Mouse (Mus musculus) B cell, adult 2 months (primary cell): Measurements from ENCODE around the gene Tmem72.

ENCODE experiments used
- DNase-seq, 2 experiments: peaks; one replicate each; pipeline ENCODE4 v3.0.0; 2022

The Tmem72 gene

DNA sequence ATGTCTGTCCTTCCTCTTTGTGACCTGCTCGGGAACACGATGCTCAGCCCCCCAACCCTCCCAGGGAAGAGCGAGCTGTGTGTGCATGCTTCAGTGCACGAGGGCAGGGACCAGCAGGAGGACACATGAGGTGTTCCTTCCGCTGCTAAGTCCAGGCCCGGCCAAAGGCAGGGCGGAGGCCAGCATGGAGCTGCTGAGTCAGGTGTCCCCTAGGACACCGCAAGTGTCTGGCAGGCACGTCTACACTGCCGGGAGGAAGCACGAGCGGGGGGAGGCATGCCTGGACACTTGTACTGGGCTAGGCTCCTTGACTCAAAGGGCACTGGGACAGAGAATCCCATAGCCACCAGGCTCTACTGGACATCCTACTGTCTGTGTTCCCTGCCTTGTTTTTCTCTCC is 69.0 kb downstream of the Tmem72 start:
- no peak for DNase-seq

DNA sequence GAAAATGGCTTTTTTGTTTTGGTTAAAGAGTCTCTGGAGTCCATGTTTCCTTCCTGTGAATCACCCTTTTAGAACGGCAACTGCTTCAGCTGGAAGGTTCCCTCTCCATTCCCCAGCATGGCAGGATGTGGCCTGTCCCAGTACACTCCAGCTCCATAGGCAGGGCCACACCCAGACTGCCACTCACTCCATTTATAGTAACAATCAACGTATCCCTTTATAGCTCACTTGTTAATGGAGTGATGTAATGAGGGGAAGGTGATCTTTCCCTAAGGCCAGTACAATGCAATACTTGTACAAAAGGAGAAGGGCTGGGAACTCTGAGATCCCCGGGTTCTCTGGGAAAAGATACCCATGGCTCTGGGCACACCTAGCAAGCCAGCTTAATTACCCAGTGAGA is 72.4 kb downstream of the Tmem72 start:
- no peak for DNase-seq

DNA sequence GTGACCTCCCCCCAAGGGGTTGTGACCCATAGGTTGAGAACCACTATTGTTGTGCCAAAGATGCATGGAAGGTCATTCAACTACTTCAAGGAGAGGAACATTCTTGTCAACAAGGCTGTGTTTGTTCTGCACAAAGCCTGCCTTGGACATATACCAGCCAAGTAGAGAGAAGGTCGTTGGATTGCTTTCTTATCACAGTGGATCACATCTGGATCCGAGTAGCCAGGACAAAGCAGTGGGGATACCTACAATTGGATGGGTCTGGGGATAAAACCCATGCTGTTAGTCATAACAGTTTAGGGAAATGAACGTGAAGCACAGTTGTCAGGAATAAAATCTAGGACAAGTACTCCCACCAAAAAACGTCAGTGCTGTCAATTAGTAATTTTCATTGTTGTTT is 72.8 kb downstream of the Tmem72 start:
- DNase-seq: no peak

DNA sequence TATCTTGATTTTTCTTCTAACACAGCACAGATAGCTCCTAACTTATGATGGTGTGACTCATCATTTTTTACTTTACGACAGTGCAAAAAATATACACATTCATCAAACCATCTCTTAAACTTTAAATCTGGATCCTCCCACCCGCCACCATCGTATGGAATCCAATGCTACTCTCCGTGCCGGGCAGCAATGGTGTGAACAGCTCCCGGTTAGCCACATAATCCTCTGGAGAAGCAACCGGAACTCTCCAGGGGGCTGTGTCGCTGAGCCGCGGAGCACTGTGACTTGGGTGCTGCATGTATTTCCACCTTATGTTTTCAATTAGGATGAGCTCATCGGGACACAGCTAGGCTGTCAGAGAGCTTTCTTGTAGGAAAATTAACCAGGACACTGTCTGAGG is 73.8 kb downstream of the Tmem72 start:
- DNase-seq: no peak

DNA sequence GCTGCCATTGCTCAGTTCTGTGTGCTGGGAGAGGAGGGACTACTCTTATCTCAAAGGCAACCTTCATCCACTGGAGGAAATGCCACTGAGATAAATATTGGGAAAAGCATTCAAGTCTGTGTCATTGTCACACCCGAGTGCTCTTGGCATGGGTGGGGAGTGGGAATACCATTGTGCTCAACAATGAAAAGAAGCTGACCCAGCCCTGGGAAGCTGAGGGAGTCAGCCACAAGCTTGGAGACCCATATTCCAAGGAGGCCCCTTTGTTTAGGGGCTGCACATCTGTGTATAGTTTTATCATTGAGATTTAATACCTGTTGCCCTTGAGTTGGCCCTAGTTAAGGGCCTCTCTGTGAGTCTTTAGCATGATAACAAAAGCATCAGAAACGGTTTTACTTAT is 77.0 kb downstream of the Tmem72 start:
- no peak for DNase-seq

DNA sequence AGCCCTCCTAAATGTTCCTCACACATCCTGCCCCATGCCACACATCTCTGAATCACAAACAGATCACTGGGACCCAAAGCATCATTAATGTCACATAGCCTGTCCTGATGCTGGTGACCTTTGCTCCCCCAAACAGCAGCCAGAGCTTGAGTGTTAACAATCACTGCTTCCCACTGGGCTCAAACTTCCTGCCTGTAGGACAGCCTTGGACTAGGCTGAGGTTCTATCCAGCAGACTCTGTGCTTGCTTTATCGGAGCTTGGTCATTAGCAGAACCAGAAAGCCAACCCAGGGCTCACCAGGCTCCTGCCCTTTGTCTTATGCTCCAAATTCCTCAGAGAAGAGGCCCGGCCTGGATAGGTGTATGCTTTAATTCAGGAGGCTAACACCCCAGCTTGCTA is 77.8 kb downstream of the Tmem72 start:
- DNase-seq: no peak

DNA sequence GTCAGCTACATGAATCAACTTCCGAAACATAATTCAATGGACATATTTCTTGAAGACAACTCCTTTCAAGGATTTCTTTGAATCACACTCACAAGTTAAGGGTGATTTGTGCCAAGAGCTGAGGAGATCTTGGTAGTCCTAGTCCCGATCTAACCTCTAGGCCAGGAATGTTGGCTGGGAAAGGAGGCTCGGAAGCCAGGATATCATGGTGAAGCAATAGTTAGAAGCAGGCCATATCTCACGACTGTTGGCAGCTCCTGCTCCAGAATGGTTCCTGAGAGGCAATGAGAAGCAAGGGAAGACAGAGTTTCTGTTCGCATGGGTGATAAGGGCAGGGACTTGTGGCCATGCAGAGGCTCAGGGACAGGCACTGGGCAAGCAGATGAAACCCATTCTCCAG is 79.2 kb downstream of the Tmem72 start:
- no peak for DNase-seq

DNA sequence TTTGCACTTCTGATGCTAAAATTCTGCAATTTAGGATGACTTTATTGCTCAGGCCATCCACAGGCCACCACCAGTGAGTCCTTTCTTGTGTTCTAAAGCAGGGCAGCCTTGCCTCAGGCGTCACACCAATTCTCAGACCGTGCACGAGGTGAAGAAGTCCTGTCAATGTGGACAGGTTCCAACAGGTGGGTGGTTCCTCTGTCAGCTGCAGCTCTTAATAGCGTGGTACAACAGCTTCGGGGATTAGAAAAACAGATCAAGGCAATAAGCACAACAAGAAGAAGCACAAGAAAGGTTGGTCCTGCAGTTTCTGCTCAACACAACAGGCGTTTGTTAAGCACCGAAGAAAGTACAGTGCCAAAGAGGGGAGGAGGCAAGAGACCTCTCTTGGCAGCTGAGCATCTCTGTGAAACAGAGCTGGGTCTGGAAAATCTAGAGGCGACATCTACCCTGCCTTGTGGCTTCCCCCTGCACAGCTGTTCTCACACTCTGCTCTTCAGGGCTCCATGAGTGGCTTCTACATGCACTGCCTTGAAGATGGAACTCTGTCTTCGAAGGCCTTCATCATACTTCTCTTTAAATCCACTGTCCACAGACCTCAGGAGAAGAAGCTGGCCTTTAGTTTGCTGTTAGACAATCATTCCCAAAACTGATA is 80.0 kb downstream of the Tmem72 start:
- DNase-seq: no peak

DNA sequence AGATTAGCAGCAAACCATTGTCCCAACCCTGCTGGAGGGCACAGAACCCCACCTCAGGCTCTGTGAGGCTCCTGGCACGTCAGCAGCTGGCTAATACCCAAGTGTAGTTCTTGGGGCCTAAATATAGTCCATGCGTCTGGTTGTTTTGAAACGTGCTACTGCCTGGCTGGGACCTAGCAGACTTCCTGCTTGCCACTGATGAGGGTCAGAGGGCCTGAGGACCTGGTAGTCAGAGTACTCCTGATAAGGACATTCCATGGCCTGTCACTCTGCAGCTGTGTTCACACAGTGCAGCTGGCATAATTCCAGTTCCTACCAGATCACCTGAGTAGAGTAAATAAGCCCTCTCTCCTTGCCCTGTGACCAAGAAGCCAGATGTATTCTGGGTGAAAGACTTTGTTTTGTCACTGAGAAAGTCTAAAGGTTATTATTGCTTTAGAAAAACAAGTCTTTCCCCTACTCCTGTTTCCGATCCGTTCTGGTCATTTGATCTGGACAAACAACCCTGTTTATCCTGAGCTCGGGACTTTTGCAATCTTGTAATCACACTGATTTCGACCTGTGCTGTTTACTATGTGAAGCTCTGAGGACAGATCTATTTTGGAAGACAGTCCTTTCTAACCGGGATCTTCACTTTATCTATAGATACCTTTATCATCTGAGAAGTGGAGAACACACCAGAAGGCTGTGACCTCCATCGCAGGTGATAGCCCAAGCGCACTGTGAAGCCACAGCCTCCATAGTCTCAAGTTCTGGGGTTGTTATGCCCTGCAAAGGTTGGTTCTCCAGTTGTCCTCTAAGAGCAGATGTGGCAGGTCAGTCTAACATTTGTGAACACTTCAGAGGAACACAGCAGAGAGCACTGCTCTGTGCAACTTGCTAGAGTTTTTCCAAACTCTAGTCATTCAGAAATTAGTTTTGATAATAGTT is 81.2 kb downstream of the Tmem72 start:
- DNase-seq: no peak

DNA sequence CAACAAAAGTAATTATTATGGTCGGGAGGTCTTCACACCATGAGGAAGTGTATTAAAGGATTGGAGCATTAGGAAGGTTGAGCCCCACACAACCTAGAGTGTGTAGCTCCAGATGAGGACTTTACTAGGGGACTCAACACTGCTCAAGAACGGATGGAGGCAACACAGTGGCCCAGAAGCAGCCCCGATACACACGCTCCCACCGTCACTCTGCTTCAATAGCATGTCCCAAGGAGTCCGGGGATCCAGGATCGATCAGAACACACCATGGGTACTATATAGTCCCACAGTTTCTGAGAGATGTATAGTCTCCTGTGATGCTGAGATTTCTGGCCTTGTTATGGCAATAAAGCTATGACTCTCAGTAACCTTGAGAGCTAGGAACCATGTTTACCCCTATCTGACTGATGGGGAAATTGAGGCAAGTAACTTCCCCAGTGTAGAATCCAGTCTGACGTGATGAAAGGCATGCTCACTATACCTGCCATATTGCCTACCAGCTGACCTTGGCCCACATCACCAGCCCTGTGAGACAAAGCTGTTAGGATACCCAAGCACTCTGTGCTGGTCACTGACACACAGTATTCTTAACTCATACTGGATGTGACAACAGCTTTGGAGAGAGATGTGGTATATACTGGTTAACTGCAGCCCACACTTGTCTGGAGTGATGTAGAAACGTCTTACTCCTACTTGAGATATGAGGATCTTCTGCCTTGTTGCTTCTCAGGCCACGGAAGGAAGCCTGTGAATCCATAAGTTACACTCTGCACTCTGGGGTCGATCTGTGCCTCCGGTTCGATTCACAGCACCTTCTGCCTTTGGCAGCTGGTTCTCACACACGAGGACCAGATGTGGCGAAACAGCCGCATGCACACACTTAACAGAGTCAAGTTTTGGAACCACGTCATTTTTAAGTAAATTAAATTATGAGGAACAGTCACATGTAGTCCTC is 82.7 kb downstream of the Tmem72 start:
- DNase-seq: no peak

DNA sequence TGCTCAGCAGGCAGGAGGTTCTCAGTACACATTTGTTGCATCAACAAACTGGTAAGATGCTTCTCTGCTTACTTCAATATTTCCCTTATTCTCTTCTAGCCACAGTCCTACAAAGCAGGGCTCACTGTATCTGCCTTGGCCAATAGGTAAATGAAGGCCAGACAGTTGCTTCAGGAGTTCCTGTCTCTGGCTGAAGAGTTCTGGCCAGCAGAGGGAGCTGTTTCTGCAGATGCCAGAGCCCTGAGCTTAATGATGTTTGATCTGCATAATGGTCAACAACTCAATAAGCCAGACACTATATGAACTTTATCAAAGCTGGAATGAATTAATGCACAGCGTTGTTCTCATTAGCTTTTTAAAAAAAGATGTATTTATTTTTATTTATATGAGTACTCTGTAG is 84.6 kb downstream of the Tmem72 start:
- DNase-seq: peak; percentile 80 to 82

DNA sequence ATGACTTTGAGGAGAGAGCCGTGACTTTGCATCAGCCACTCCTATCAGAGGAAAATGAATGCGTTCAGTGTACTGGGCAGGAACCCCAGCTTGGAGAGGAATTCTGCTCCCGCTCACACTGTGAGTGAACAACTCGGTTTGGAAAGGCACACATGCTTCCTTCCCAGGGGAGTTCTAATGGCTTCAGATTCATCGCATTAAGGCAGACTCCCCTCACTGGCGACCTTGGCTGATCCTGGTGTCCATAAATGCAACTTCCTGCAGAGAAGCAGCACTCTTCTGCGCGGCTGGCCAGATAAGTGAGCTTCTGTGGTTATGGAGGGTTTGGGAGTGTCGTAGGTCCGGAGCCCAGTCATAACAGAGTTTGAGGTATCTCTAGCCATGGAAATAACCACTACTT is 86.9 kb downstream of the Tmem72 start:
- DNase-seq: no peak
